Mouse (Mus musculus): Measurements from ENCODE around the gene Ndufs4.

DNA sequence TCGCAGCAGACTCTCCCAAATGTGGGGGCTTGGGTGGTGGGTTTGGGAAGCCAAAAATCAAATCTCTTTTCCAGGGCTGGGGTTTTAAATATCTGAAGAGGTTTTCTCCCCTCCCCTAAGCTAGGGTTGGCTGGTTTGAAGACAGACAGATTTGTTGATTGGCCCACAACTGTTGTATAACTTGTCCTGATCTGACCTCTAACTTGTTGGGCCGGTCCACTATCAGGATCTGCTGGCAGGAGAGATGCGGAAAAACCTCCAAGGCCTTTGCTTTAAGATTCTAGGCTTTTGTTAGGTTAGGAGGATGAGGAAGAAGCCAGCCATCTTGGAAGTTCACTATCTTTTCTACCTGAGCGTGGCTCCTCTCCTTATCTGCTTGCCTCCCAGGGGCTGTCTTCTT is 91.5 kb downstream of the Ndufs4 start:
- TF ChIP-seq GATA1 (IDR thresholded peaks at IDR 0.05; ENCODE audit: low read length) (no peak), TAL1 (IDR thresholded peaks at IDR 0.05; ENCODE audit: low read length) (no peak)

All from erythroblast, embryonic 14.5 days (primary cell).